Comparison of ENCODE assay signal across 8 mouse cellular contexts in genomic region chr1:195132070-195132469, GRCm38 (mm10). TPM values are rescaled to one million over a fixed set of nuclear protein-coding genes. Genes with fewer than 3 reads are reported as not detected.
DNase-seq lines count a peak whose midpoint lies in the region; ATAC-seq and TF ChIP-seq lines count a peak whose summit lies in the region.

No protein-coding gene starts in this region.

- H3K4me1 ChIP-seq in kidney, adult 2 months (ENCODE audit: control insufficient read depth, insufficient read depth, low read length) = no peaks in the 10 kb centered on the region; the same call in 1 of the 2 replicates
- H3K4me1 ChIP-seq in embryonic facial prominence, embryonic 14.5 days (ENCODE audit: control insufficient read depth, insufficient read depth, low read length) = 0 out of 2 replicates have a peak, but pooled peaks cover 4% of the 10 kb centered on the region
- H3K4me1 ChIP-seq in intestine, embryonic 16.5 days (ENCODE audit: control insufficient read depth, insufficient read depth, low read length) = no peaks in the 10 kb centered on the region
- H3K4me1 ChIP-seq in midbrain, embryonic 11.5 days (ENCODE audit: control insufficient read depth, insufficient read depth, low read length) = peaks cover 2% of the 10 kb centered on the region; the same call in 1 of the 2 replicates

- WGBS in kidney, adult 2 months = 31% methylated on average over 3 of the region's 3 CpGs
- WGBS in embryonic facial prominence, embryonic 14.5 days = 38% methylated on average over 3 of the region's 3 CpGs
- 49% methylated on average over 3 of the region's 3 CpGs for WGBS in intestine, embryonic 16.5 days
- 77% methylated on average over 3 of the region's 3 CpGs for WGBS in midbrain, embryonic 11.5 days

- H3K27ac ChIP-seq in kidney, adult 2 months (ENCODE audit: insufficient read depth, low read depth, low read length) = peak overlapping the region; percentile 45; the same call in 1 of the 2 replicates
- peak overlapping the region; percentile 97; the same call in 1 of the 2 replicates for H3K27ac ChIP-seq in embryonic facial prominence, embryonic 14.5 days (replicated peaks; ENCODE audit: low read depth, low read length)
- no peak overlapping the region; the same call in 1 of the 2 replicates for H3K27ac ChIP-seq in intestine, embryonic 16.5 days (ENCODE audit: low read length)
- no peak overlapping the region for H3K27ac ChIP-seq in midbrain, embryonic 11.5 days (ENCODE audit: low read depth, low read length)

- no peak for ATAC-seq in embryonic facial prominence, embryonic 14.5 days (ENCODE audit: low read depth)
- no peak for ATAC-seq in intestine, embryonic 16.5 days
- ATAC-seq in midbrain, embryonic 11.5 days (ENCODE audit: low FRiP score) = no peak
- ATAC-seq in cerebellum, adult (ENCODE audit: insufficient number of reproducible peaks, low FRiP score, low TSS enrichment) = no peak

- H3K36me3 ChIP-seq in kidney, adult 2 months (ENCODE audit: control insufficient read depth, insufficient read depth, low read length) = peaks cover 5% of the 10 kb centered on the region
- peaks cover 11% of the 10 kb centered on the region for H3K36me3 ChIP-seq in embryonic facial prominence, embryonic 14.5 days (ENCODE audit: control insufficient read depth, insufficient read depth, low read length)
- 0 out of 2 replicates have a peak, but pooled peaks cover 3% of the 10 kb centered on the region for H3K36me3 ChIP-seq in intestine, embryonic 16.5 days (ENCODE audit: control insufficient read depth, insufficient read depth, low read length)
- H3K36me3 ChIP-seq in midbrain, embryonic 11.5 days (ENCODE audit: control insufficient read depth, insufficient read depth, low read length) = no peaks in the 10 kb centered on the region

- peak overlapping the region; percentile 66 for H3K4me2 ChIP-seq in embryonic facial prominence, embryonic 14.5 days (ENCODE audit: low read depth, low read length)
- peak overlapping the region; percentile 57; the same call in 1 of the 2 replicates for H3K4me2 ChIP-seq in intestine, embryonic 16.5 days (ENCODE audit: low read depth, low read length)
- H3K4me2 ChIP-seq in midbrain, embryonic 11.5 days = peak overlapping the region; percentile 48; the same call in 1 of the 2 replicates

- TF ChIP-seq CTCF in kidney, adult 2 months (conservative IDR thresholded peaks at IDR 0.05; ENCODE audit: insufficient read depth, insufficient read length, low read depth, low read length) = no peak

- TF ChIP-seq POLR2A in kidney, adult 2 months (IDR thresholded peaks at IDR 0.05; ENCODE audit: low read depth, low read length) = no peak

- no peaks in the 10 kb centered on the region for H3K27me3 ChIP-seq in kidney, adult 2 months (replicated peaks; ENCODE audit: control insufficient read depth, insufficient read depth, low read length)
- H3K27me3 ChIP-seq in embryonic facial prominence, embryonic 14.5 days (replicated peaks; ENCODE audit: control insufficient read depth, insufficient read depth, low read length) = no peaks in the 10 kb centered on the region
- H3K27me3 ChIP-seq in intestine, embryonic 16.5 days (replicated peaks; ENCODE audit: control insufficient read depth, insufficient read depth, low read length) = no peaks in the 10 kb centered on the region
- no peaks in the 10 kb centered on the region for H3K27me3 ChIP-seq in midbrain, embryonic 11.5 days (ENCODE audit: control insufficient read depth, insufficient read depth, low read length)

- DNase-seq in kidney, adult 2 months = peak; percentile 43
- no peak for DNase-seq in kidney, adult 11 months
- DNase-seq in embryonic facial prominence, embryonic 14.5 days (ENCODE audit: low spot score) = peak; percentile 2
- DNase-seq in midbrain, embryonic 11.5 days (ENCODE audit: low spot score, missing footprints) = no peak
- no peak for DNase-seq in gastrocnemius, postnatal 10 days
- DNase-seq in layer of hippocampus, adult 8-10 months (ENCODE audit: low spot score in 2 of 2) = no peak

- no peak overlapping the region for H3K4me3 ChIP-seq in kidney, adult 2 months (ENCODE audit: insufficient read depth, low read depth, low read length)
- peak overlapping the region; percentile 54 for H3K4me3 ChIP-seq in embryonic facial prominence, embryonic 14.5 days (ENCODE audit: low read depth, low read length)
- peak overlapping the region; percentile 69; the same call in 1 of the 2 replicates for H3K4me3 ChIP-seq in intestine, embryonic 16.5 days (ENCODE audit: low read length)
- H3K4me3 ChIP-seq in midbrain, embryonic 11.5 days (ENCODE audit: low read depth, low read length) = no peak overlapping the region

- no peaks in the 10 kb centered on the region for H3K9me3 ChIP-seq in embryonic facial prominence, embryonic 14.5 days (ENCODE audit: control insufficient read depth, low read length)
- no peaks in the 10 kb centered on the region for H3K9me3 ChIP-seq in intestine, embryonic 16.5 days (ENCODE audit: control insufficient read depth, low read length)
- H3K9me3 ChIP-seq in midbrain, embryonic 11.5 days (ENCODE audit: control insufficient read depth, low read length) = no peaks in the 10 kb centered on the region

- H3K9ac ChIP-seq in embryonic facial prominence, embryonic 14.5 days (ENCODE audit: low read depth, low read length) = no peak overlapping the region
- H3K9ac ChIP-seq in intestine, embryonic 16.5 days (ENCODE audit: low read depth, low read length) = no peak overlapping the region
- no peak overlapping the region for H3K9ac ChIP-seq in midbrain, embryonic 11.5 days (ENCODE audit: low read length)

RNA-seq across cellular contexts. Expression of gene Cr1l, which starts 0.7 kb away (rescaled TPM):
- polyA plus RNA-seq in kidney, adult 2 months (2012; rRNA removed) = 54.1 and 83.6 TPM in 2 replicates
- polyA plus RNA-seq in embryonic facial prominence, embryonic 14.5 days (2014; fragmentation: Nextera tagmentation; extraction: Ambion mirVana) = 57.0 and 67.3 TPM in 2 replicates
- 77.0 and 78.2 TPM in 2 replicates for polyA plus RNA-seq in intestine, embryonic 16.5 days (2015; fragmentation: Nextera tagmentation; extraction: Ambion mirVana)
- 39.9 and 49.8 TPM in 2 replicates for polyA plus RNA-seq in midbrain, embryonic 11.5 days (2014; fragmentation: Nextera tagmentation; extraction: Ambion mirVana)
- total RNA-seq in gastrocnemius, postnatal 10 days (2021) = 10 to 100 TPM; 42.2 to 45.4 TPM
- total RNA-seq in layer of hippocampus, adult 8-10 months (2022) = 10 to 100 TPM; 35.1 to 49.4 (median 39.6) TPM

RNA-seq across cellular contexts. Expression of gene Cd46, which starts 40.0 kb away (rescaled TPM):
- 0.70 and 0.76 TPM in 2 replicates for polyA plus RNA-seq in kidney, adult 2 months (2012; rRNA removed)
- polyA plus RNA-seq in embryonic facial prominence, embryonic 14.5 days (2014; fragmentation: Nextera tagmentation; extraction: Ambion mirVana) = 0.89 and 1.4 TPM in 2 replicates
- 0.67 and 1.1 TPM in 2 replicates for polyA plus RNA-seq in intestine, embryonic 16.5 days (2015; fragmentation: Nextera tagmentation; extraction: Ambion mirVana)
- polyA plus RNA-seq in midbrain, embryonic 11.5 days (2014; fragmentation: Nextera tagmentation; extraction: Ambion mirVana) = 0.91 and 1.00 TPM in 2 replicates
- 1 to 10 TPM in 1 of 2 experiments, under 1 TPM in 1; 0.99 to 1.4 TPM for total RNA-seq in gastrocnemius, postnatal 10 days (2021)
- 1 to 10 TPM; 4.0 to 5.3 (median 4.6) TPM for total RNA-seq in layer of hippocampus, adult 8-10 months (2022)

RNA-seq across cellular contexts. Expression of gene Cr2, which starts 44.4 kb away (rescaled TPM):
- polyA plus RNA-seq in kidney, adult 2 months (2012; rRNA removed) = 0.34 and 2.4 TPM in 2 replicates
- polyA plus RNA-seq in embryonic facial prominence, embryonic 14.5 days (2014; fragmentation: Nextera tagmentation; extraction: Ambion mirVana) = 0.22 and 0.38 TPM in 2 replicates
- polyA plus RNA-seq in intestine, embryonic 16.5 days (2015; fragmentation: Nextera tagmentation; extraction: Ambion mirVana) = 0.04 and 0.12 TPM in 2 replicates
- polyA plus RNA-seq in midbrain, embryonic 11.5 days (2014; fragmentation: Nextera tagmentation; extraction: Ambion mirVana) = 0.29 and 0.44 TPM in 2 replicates
- not detected for total RNA-seq in gastrocnemius, postnatal 10 days (2021)
- total RNA-seq in layer of hippocampus, adult 8-10 months (2022) = 1 to 10 TPM in 3 of 4 experiments, under 1 TPM in 1; 0.16 to 1.6 (median 1.1) TPM

Comparison
In these comparisons a context has a peak if more than half of its experiments do, and no peak if none do; other contexts are left out.
1. DNase-seq: peak in kidney, adult 2 months (single experiment) and embryonic facial prominence, embryonic 14.5 days (single experiment); none in kidney, adult 11 months (single experiment), midbrain, embryonic 11.5 days (single experiment), gastrocnemius, postnatal 10 days (single experiment) and layer of hippocampus, adult 8-10 months (0 of 2).
2. H3K27ac ChIP-seq: peak in kidney, adult 2 months (single experiment) and embryonic facial prominence, embryonic 14.5 days (single experiment); none in intestine, embryonic 16.5 days (single experiment) and midbrain, embryonic 11.5 days (single experiment).
3. H3K4me3 ChIP-seq: peak in embryonic facial prominence, embryonic 14.5 days (single experiment) and intestine, embryonic 16.5 days (single experiment); none in kidney, adult 2 months (single experiment) and midbrain, embryonic 11.5 days (single experiment).
4. Peak in every context shown above with its lines, with median percentiles within 50 percentile points of each other: H3K4me2 ChIP-seq.